Mouse (Mus musculus) forebrain, embryonic 13.5 days (tissue): ENCODE measurements at regions not wholly inside any gene's neighbourhood (a gene's known extent, or its start where the extent isn't known, plus 50 kb on each side); places are given as distances from the start of the nearest gene placed in this dataset.

Source experiments
- ATAC-seq: fragments of 200-750 bp; cut with Nextera tagmentation; 2 replicates; pipeline ENCODE4 v1.8.0; 2017
- H3K27ac ChIP-seq: fragments of 300-500 bp; sonication (generic); 2 replicates; pipeline ENCODE4 v1.5.1; 2015; ENCODE audit warnings: inconsistent platforms, mild to moderate bottlenecking, moderate library complexity
- H3K27me3 ChIP-seq: fragments of 300-500 bp; sonication (generic); 2 replicates; pipeline ENCODE4 v1.6.1; 2015; ENCODE audit warnings: mild to moderate bottlenecking, inconsistent platforms
- H3K36me3 ChIP-seq: fragments of 300-500 bp; sonication (generic); 2 replicates; pipeline ENCODE4 v1.6.1; 2015; ENCODE audit warnings: mild to moderate bottlenecking, inconsistent platforms; ENCODE audit not compliant: poor library complexity, severe bottlenecking
- H3K4me1 ChIP-seq: fragments of 300-500 bp; sonication (generic); 2 replicates; pipeline ENCODE4 v1.6.1; 2015; ENCODE audit warnings: inconsistent platforms
- H3K4me2 ChIP-seq: fragments of 300-500 bp; sonication (generic); 2 replicates; pipeline ENCODE4 v1.6.1; 2015; ENCODE audit warnings: inconsistent platforms, mild to moderate bottlenecking, moderate library complexity
- H3K4me3 ChIP-seq: fragments of 300-500 bp; sonication (generic); 2 replicates; pipeline ENCODE4 v1.5.1; 2015; ENCODE audit warnings: mild to moderate bottlenecking, inconsistent platforms
- H3K9ac ChIP-seq: fragments of 300-500 bp; sonication (generic); 2 replicates; pipeline ENCODE4 v1.6.1; 2015; ENCODE audit warnings: mild to moderate bottlenecking, inconsistent platforms
- H3K9me3 ChIP-seq: fragments of 300-500 bp; sonication (generic); replicated peaks from 2 replicates; pipeline ENCODE4 v1.6.1; 2016; ENCODE audit warnings: inconsistent platforms
- WGBS: fragments of 180-500 bp; shearing (Covaris S2); methylation state at CpG from one replicate; pipeline ENCODE4 v1.1.7; 2015; 5-methylcytosine and 5-hydroxymethylcytosine counted together

DNA sequence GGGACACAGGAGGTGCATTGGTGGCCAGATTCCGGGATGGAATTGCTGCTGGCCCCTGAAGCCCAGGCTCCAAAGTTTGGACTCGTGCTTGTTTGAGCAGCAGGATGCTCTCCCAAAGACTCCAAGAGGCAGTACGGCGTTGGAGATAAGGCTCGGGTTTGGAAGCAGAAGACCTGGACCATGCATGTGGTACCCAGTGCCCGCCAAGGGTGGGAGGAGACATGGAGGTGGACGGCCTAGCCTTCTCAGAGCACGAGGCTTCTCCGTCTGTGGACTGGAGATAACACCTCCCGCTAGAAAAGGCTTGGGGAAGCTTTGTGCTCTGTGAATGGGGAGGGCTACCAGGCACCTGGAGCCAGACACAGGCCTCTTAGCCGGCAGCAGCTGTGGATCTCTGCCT lies 271.7 kb downstream of the Rps6kc1 start:
- Histone ChIP-seq H3K27me3 (no peaks in the 10 kb centered on the region), H3K36me3 (no peaks in the 10 kb centered on the region), H3K4me1 (no peaks in the 10 kb centered on the region), H3K9ac (no peak overlapping the region), H3K9me3 (no peaks in the 10 kb centered on the region), H3K27ac (no peak overlapping the region), H3K4me2 (no peak overlapping the region), H3K4me3 (no peak overlapping the region)
- WGBS = 88% methylated on average over 11 of the region's 11 CpGs
- ATAC-seq = no peak

DNA sequence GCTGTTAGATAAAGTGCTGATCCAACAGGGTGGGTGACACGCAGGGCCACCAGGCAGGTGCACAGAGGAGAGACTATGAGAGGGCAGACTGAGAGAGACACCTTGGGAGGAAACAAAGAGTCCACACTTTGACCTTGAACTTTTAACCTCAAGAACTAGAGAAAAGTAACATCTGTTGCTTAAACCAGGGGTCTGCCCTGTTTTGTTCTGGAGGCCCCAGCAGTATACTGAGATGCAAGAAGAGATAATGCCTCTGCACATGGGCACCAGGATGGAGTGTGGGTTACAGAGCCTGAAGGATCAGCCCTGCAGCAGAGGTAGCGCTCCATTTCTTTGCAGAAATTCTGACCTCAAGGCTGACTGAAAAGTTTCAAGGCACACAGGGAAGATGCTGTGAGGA lies 276.6 kb downstream of the Rps6kc1 start:
- no peak overlapping the region for H3K27ac ChIP-seq
- H3K27me3 ChIP-seq = no peaks in the 10 kb centered on the region
- H3K36me3 ChIP-seq = no peaks in the 10 kb centered on the region
- WGBS = 90% methylated on average over 2 of the region's 2 CpGs
- peaks cover 15% of the 10 kb centered on the region for H3K4me1 ChIP-seq
- ATAC-seq = no peak
- no peaks in the 10 kb centered on the region for H3K9me3 ChIP-seq
- no peak overlapping the region for H3K4me2 ChIP-seq
- H3K9ac ChIP-seq = no peak overlapping the region
- no peak overlapping the region for H3K4me3 ChIP-seq

DNA sequence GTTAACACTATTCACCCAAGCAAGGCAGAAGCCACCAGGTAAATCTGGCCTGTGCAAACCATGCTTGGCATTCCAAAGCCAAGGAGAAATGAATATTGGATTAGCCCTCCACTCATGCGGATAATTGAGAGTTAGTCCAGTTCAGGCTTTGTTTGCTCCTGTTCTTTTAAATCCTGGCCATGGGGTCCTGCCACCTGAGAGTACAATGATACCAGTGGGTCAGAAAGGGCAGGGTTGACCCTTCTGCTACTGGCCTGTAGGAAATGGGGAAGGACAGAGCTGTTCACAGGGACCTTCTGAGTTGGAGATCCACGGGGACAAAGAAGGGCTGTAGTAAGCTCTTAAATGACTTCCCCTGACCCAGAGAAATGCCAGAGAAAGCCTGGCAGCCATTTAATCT lies 279.9 kb downstream of the Rps6kc1 start:
- Histone ChIP-seq H3K27ac (no peak overlapping the region), H3K9ac (no peak overlapping the region), H3K4me3 (no peak overlapping the region), H3K4me1 (peaks cover 15% of the 10 kb centered on the region), H3K4me2 (no peak overlapping the region), H3K36me3 (no peaks in the 10 kb centered on the region), H3K9me3 (no peaks in the 10 kb centered on the region), H3K27me3 (no peaks in the 10 kb centered on the region)
- 27% methylated on average over 2 of the region's 2 CpGs for WGBS
- ATAC-seq = no peak

DNA sequence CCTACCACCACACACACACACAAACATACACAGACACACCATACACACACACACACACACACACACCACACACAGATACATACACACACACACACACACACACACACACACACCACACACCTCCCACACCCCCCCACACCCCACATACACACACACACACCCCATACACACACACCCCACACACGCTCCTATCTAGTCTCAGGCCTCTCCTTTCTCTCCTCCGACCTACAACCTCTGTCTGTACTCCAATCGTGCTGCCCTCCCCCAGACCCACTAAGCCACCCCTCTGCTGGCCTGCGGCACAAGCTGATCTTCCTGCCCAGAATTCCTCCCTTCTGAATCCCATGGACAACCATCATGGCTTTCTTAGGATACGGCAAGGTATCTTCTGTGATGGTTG lies 281.4 kb downstream of the Rps6kc1 start:
- H3K9ac ChIP-seq = no peak overlapping the region
- H3K4me2 ChIP-seq = no peak overlapping the region
- WGBS = 93% methylated on average over 5 of the region's 5 CpGs
- H3K4me1 ChIP-seq = peaks cover 15% of the 10 kb centered on the region
- no peaks in the 10 kb centered on the region for H3K36me3 ChIP-seq
- H3K4me3 ChIP-seq = no peak overlapping the region
- H3K27ac ChIP-seq = no peak overlapping the region
- ATAC-seq = no peak
- no peaks in the 10 kb centered on the region for H3K9me3 ChIP-seq
- no peaks in the 10 kb centered on the region for H3K27me3 ChIP-seq

DNA sequence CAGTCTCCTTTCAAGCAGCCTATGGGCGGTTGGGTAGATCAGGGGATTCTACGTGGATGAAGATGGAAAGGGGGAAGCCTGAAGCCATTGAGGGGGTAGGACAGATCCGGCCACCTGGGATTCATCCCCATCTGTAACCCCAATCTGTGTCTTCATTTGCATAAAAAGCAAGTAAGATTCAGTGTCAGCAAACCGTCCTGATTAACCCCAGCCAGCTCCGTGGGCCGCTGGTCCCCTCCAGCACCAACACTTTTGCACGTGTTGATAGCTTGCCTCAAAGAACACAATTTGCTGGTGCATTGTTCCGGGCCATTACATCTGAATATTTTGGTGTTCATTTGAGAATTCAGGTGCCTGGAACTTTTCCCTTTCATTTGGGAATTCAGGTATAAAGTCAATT lies 287.7 kb downstream of the Rps6kc1 start:
- ATAC-seq = no peak
- Histone ChIP-seq H3K4me1 (no peaks in the 10 kb centered on the region), H3K4me2 (no peak overlapping the region), H3K27ac (no peak overlapping the region), H3K4me3 (no peak overlapping the region), H3K9me3 (no peaks in the 10 kb centered on the region), H3K9ac (no peak overlapping the region), H3K27me3 (no peaks in the 10 kb centered on the region), H3K36me3 (no peaks in the 10 kb centered on the region)
- 86% methylated on average over 8 of the region's 8 CpGs for WGBS

DNA sequence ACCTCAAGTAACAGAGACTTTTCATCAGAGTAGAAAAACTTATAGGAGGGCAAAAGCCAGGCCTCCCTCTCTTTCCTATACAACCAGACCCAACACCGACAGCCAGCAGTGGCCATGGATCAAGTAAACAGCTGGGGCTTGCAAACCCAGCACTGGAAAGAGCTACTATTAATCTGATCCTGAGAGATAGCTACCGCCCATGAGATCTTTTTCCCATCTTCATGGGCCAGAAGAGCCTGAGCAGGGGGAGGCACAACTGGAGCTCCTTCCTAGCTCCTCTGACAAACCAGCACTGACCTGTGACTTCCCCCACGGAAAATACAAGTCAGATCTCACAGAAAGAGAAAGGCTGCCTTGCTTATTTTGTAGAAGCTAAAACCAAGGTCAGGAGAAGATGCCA lies 311.1 kb downstream of the Rps6kc1 start:
- ATAC-seq = no peak
- Histone ChIP-seq H3K4me1 (no peaks in the 10 kb centered on the region), H3K36me3 (no peaks in the 10 kb centered on the region), H3K9ac (no peak overlapping the region), H3K4me2 (no peak overlapping the region), H3K4me3 (no peak overlapping the region), H3K27ac (no peak overlapping the region), H3K27me3 (no peaks in the 10 kb centered on the region), H3K9me3 (no peaks in the 10 kb centered on the region)
- WGBS = 94% methylated on average over 3 of the region's 3 CpGs

DNA sequence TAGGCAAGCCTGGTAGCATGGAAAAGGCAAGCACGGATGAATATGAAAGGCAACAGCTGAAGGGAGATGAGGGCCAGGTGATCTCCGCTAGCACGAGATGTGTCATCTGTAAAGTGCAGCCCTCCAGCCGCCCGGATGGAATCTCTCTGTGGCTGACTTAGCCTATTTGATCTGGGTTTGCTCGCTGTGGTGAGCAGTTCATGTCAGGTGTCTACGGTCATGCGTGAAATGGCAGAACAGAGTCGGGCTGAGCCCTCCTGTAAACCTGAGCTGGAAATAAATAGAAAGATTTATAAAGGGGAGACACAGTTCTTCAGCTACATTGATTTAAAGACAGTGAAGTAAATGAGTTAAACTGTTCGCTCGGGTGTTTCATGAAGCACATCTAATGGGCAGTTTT lies 311.9 kb downstream of the Rps6kc1 start:
- no peaks in the 10 kb centered on the region for H3K27me3 ChIP-seq
- H3K4me1 ChIP-seq = no peaks in the 10 kb centered on the region
- no peak overlapping the region for H3K4me2 ChIP-seq
- no peak overlapping the region for H3K4me3 ChIP-seq
- WGBS = 94% methylated on average over 11 of the region's 11 CpGs
- no peak for ATAC-seq
- H3K9ac ChIP-seq = no peak overlapping the region
- no peaks in the 10 kb centered on the region for H3K36me3 ChIP-seq
- H3K9me3 ChIP-seq = no peaks in the 10 kb centered on the region
- no peak overlapping the region for H3K27ac ChIP-seq

DNA sequence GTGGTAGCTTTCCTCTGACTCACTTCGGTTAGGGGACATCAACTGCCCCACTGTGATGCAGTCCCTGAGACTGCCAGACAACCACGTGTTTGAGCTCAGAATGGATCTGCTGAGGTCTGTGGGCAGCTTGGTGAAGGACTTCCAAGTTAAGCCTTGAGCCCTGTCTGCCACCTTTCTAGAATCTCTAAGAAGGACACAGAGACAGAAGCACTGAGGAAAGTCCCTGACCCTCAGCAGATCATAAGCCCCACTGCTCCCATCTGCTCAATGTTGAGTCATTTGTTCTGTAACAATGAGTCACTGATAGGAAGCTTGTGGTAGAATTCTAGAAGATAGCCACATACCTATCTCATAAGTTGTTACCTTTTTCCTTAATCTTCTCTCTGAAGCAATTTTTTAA lies 315.4 kb downstream of the Rps6kc1 start:
- Histone ChIP-seq H3K9ac (no peak overlapping the region), H3K27me3 (no peaks in the 10 kb centered on the region), H3K4me2 (no peak overlapping the region), H3K9me3 (no peaks in the 10 kb centered on the region), H3K36me3 (no peaks in the 10 kb centered on the region), H3K4me1 (no peaks in the 10 kb centered on the region), H3K27ac (no peak overlapping the region), H3K4me3 (no peak overlapping the region)
- ATAC-seq = no peak
- 90% methylated on average over 2 of the region's 2 CpGs for WGBS

DNA sequence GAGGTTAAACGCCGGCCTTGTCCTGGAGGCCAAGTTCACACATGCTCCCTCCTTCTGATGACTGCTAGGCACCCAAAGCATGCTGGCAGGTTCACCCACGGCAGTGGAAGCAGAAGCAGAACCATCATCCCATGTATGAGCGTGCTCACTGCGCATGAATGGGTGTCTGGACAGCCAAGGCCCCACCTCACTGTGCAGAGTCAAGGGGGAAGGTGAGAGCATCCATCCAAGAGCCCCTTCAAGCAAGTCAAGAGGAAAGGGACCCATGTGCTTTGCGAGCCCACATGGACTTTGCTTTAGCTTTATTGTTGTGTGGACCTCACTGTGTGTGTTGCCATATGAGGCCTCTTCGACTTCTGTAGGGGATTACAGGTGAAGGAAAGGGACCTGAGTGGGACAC lies 319.9 kb downstream of the Rps6kc1 start:
- no peaks in the 10 kb centered on the region for H3K9me3 ChIP-seq
- no peaks in the 10 kb centered on the region for H3K4me1 ChIP-seq
- H3K27me3 ChIP-seq = no peaks in the 10 kb centered on the region
- H3K27ac ChIP-seq = no peak overlapping the region
- no peak for ATAC-seq
- no peak overlapping the region for H3K4me3 ChIP-seq
- H3K4me2 ChIP-seq = no peak overlapping the region
- 92% methylated on average over 7 of the region's 7 CpGs for WGBS
- no peak overlapping the region for H3K9ac ChIP-seq
- H3K36me3 ChIP-seq = no peaks in the 10 kb centered on the region

DNA sequence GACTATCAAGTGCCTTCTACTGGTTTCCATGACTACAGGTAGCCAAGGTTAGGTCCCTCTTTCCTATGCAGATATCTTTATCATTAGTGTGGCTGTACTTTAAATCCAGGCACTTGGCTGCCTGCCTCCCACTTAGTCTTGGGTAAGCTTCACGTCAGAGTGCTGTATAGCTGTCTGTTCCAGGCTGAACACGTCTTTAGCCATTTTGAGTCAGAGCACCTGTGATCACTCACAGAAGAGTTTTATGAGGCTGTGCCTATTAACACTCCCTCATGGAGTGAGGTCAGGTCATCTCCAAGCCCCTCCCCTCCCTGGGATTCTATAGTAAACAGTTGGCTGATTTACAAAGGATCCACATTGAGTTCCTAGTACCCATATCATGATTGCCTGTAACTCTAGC lies 322.0 kb downstream of the Rps6kc1 start:
- no peaks in the 10 kb centered on the region for H3K27me3 ChIP-seq
- no peaks in the 10 kb centered on the region for H3K9me3 ChIP-seq
- no peaks in the 10 kb centered on the region for H3K36me3 ChIP-seq
- H3K4me3 ChIP-seq = no peak overlapping the region
- no peak overlapping the region for H3K9ac ChIP-seq
- no peak for ATAC-seq
- H3K4me2 ChIP-seq = no peak overlapping the region
- H3K4me1 ChIP-seq = no peaks in the 10 kb centered on the region
- WGBS = 62% methylated on average over 2 of the region's 2 CpGs
- H3K27ac ChIP-seq = no peak overlapping the region

DNA sequence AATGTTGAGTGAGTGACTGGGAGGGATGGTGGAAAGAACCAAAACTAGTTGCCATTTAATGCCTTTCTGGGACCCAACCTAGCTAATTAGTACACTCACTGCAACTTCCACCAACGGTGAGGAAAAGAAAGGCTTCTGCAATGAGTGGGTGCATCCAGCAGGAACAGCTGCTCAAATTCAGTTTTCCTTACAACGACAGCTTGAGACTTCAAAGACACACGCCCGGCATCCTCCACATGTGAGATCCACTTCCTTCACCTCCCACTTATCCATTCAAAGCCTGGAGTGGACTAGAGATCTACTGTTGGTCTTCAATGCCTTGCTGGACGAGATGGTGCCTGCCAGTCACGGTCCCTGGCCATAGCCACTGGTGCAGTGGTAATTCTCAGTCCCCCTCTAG lies 328.3 kb downstream of the Rps6kc1 start:
- ATAC-seq = no peak
- H3K9me3 ChIP-seq = no peaks in the 10 kb centered on the region
- no peaks in the 10 kb centered on the region for H3K36me3 ChIP-seq
- H3K27ac ChIP-seq = no peak overlapping the region
- H3K9ac ChIP-seq = no peak overlapping the region
- peaks cover 12% of the 10 kb centered on the region for H3K4me1 ChIP-seq
- H3K4me3 ChIP-seq = no peak overlapping the region
- H3K27me3 ChIP-seq = peaks cover 4% of the 10 kb centered on the region; the same call in 1 of the 2 replicates
- WGBS = 81% methylated on average over 6 of the region's 6 CpGs
- no peak overlapping the region for H3K4me2 ChIP-seq

DNA sequence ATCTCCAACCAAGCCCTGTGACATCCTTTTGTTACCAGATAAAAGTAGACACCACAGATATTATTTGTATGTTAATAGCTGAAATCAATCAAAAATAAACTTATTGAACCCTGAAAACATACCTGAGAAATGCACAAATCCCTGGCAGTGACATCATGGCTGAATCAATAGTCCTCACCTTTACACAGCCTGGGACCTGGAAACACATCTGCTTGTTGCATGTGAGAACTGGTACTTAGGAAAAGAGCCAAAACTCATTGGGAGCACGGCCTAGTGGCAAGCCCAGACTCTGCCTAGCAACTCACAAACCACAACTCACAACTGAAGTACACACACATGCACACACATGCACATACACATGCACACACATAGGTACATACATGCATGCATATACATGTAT lies 330.9 kb downstream of the Rps6kc1 start:
- no peaks in the 10 kb centered on the region for H3K36me3 ChIP-seq
- no peak overlapping the region for H3K9ac ChIP-seq
- H3K4me1 ChIP-seq = peaks cover 12% of the 10 kb centered on the region
- H3K27ac ChIP-seq = no peak overlapping the region
- H3K9me3 ChIP-seq = no peaks in the 10 kb centered on the region
- peaks cover 4% of the 10 kb centered on the region; the same call in 1 of the 2 replicates for H3K27me3 ChIP-seq
- H3K4me2 ChIP-seq = no peak overlapping the region
- WGBS = 91% methylated on average over 1 of the region's 1 CpGs
- ATAC-seq = no peak
- no peak overlapping the region for H3K4me3 ChIP-seq

DNA sequence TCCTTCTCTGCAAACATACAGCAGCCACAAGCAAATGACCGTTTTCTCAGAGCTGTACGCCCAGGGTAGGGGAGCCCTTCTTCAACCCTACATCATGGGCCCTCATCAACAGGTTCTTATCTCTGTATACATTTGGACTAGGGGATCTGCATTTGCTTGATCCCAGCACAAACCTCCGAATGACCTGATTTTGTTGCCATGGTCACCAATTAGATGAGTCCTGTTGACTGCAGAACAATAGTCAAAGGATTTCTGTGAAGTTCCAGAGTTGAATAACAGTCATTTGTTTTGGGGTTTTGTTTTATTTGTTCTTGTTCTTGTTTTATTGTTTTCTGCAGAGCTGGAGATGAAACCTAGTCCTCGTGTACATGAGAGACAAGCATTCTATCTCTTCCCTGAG lies 340.6 kb downstream of the Rps6kc1 start:
- Histone ChIP-seq H3K27me3 (no peaks in the 10 kb centered on the region), H3K4me2 (no peak overlapping the region), H3K4me3 (no peak overlapping the region), H3K9ac (no peak overlapping the region), H3K36me3 (no peaks in the 10 kb centered on the region), H3K4me1 (peaks cover 4% of the 10 kb centered on the region; the same call in 1 of the 2 replicates), H3K27ac (no peak overlapping the region), H3K9me3 (no peaks in the 10 kb centered on the region)
- 47% methylated on average over 4 of the region's 4 CpGs for WGBS
- no peak for ATAC-seq
